Mouse (Mus musculus): ENCODE data around the gene Adgrf5. TPM values are rescaled to one million over a fixed set of nuclear protein-coding genes. Genes with fewer than 3 reads are reported as not detected.
"Not testable (repeated sequence)": the region's sequence is repeated elsewhere in the genome, so short reads cannot be mapped to it uniquely, and the experiment has no call there.

Gene Adgrf5
- polyA plus RNA-seq, 1 experiment from 2014 or later, result 10.2 TPM

DNA sequence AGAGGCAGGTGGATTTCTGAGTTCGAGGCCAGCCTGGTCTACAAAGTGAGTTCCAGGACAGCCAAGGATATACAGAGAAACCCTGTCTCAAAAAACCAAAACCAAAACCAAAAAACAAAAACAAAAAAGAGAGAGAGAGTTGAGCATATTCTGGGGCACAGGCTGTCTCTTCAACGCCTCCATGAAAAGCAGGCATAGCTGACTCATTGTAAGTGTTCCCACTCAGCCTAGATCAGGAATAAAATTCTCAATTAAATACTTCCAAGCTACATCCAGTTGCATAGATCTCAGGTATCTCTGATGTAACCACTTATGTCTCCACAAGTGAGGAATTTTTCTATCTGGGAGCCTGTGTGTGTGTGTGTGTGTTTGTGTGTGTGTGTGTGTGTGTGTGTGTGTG lies 13.8 kb upstream of the Adgrf5 start:
- H3K27ac ChIP-seq; H3K4me3 ChIP-seq (replicated peaks); H3K9me3 ChIP-seq; H3K36me3 ChIP-seq; H3K4me1 ChIP-seq (replicated peaks); ATAC-seq (ENCODE audit: insufficient number of reproducible peaks, insufficient read depth, low FRiP score, low TSS enrichment, low read depth); H3K9ac ChIP-seq (replicated peaks); H3K4me2 ChIP-seq; H3K27me3 ChIP-seq: not testable (repeated sequence)
- WGBS, result 96% methylated on average over 2 of the region's 2 CpGs

DNA sequence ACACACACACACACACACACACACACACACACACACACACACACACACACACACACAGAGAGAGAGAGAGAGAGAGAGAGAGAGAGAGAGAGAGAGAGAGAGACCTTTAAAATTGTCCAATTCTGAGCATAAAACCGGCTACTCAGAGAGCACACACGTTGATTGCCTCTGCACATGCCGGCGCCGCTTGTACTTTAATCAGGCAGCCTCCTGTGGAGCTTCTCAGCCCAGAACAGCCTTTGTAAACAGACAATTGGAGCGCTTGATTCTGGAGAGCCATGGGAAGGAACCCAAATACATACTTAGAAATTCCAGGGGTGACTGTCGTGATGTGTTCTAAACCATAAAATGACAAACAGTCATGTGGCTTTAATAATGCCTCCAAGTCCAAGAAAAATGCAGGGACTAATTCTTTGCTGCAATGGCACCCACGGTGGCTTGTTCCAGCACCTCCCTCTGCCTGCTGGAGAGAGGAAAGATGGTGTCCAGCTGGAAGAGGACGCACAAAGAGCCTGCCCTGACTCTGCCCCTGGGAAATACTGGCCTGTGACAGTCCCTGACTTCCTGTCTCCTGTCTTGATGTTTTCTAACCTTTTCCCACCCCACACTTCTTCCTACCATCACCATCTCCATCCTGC lies 2.2 kb upstream of the Adgrf5 start:
- H3K4me2 ChIP-seq, result no peak overlapping the region
- 17% methylated on average over 9 of the region's 9 CpGs for WGBS
- H3K27ac ChIP-seq, result no peak overlapping the region
- H3K4me1 ChIP-seq (replicated peaks), result peaks cover 20% of the 10 kb centered on the region
- no peaks in the 10 kb centered on the region for H3K36me3 ChIP-seq
- H3K9ac ChIP-seq (replicated peaks), result no peak overlapping the region
- H3K27me3 ChIP-seq, result no peaks in the 10 kb centered on the region
- no peak for ATAC-seq (ENCODE audit: insufficient number of reproducible peaks, insufficient read depth, low FRiP score, low TSS enrichment, low read depth)
- no peaks in the 10 kb centered on the region for H3K9me3 ChIP-seq
- H3K4me3 ChIP-seq (replicated peaks), result no peak overlapping the region

DNA sequence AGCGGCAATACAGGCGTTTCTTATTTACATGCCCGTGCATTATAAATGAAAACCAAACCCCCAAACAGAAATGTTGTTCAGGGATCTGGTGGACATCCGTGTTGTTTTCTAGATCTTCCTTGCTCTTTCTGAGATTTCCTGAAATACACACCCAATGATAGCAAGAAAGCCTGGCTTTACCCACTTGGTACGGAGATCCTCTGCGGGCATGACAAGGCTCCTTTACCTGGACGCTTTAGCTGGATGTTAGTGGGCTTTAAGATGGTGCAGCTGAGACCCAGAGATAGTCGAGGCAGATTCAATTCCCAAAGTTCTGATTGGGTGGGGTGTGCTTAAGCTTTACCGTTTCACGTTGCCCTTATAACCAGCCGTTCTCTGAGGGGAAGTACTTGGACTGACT lies 770 bp downstream of the Adgrf5 start:
- Histone ChIP-seq H3K27me3 (no peaks in the 10 kb centered on the region), H3K36me3 (no peaks in the 10 kb centered on the region), H3K27ac (no peak overlapping the region), H3K4me2 (no peak overlapping the region), H3K4me3 (replicated peaks) (0 out of 2 replicates have a peak overlapping the region, but pooled peaks have one; percentile 3), H3K9me3 (no peaks in the 10 kb centered on the region), H3K9ac (replicated peaks) (no peak overlapping the region), H3K4me1 (replicated peaks) (peaks cover 20% of the 10 kb centered on the region)
- ATAC-seq (ENCODE audit: insufficient number of reproducible peaks, insufficient read depth, low FRiP score, low TSS enrichment, low read depth), result no peak
- 88% methylated on average over 11 of the region's 11 CpGs for WGBS

DNA sequence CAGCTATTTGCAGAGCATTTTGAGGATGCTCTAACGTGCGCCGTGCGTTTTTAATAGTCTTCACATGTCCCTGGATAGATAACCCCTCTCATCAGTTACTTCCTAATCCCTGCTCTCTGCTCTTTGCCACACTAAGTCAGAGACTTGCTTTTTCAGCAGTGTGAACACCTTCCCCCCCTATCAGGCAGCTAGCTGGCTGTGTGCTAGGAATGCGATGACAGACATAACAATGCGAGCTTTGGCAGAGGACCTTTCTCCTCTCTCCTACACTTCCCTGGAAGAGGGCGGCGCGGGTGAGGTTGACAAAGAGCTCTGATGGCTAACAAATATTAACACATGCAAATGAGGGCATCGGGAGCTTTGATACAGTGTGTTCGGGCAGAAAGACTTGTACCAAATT lies 2.1 kb downstream of the Adgrf5 start:
- peaks cover 20% of the 10 kb centered on the region for H3K4me1 ChIP-seq (replicated peaks)
- no peaks in the 10 kb centered on the region for H3K36me3 ChIP-seq
- WGBS, result 71% methylated on average over 11 of the region's 11 CpGs
- H3K27me3 ChIP-seq, result no peaks in the 10 kb centered on the region
- H3K4me3 ChIP-seq (replicated peaks), result no peak overlapping the region
- no peak overlapping the region for H3K27ac ChIP-seq
- H3K4me2 ChIP-seq, result no peak overlapping the region
- ATAC-seq (ENCODE audit: insufficient number of reproducible peaks, insufficient read depth, low FRiP score, low TSS enrichment, low read depth), result no peak
- H3K9me3 ChIP-seq, result no peaks in the 10 kb centered on the region
- H3K9ac ChIP-seq (replicated peaks), result no peak overlapping the region

DNA sequence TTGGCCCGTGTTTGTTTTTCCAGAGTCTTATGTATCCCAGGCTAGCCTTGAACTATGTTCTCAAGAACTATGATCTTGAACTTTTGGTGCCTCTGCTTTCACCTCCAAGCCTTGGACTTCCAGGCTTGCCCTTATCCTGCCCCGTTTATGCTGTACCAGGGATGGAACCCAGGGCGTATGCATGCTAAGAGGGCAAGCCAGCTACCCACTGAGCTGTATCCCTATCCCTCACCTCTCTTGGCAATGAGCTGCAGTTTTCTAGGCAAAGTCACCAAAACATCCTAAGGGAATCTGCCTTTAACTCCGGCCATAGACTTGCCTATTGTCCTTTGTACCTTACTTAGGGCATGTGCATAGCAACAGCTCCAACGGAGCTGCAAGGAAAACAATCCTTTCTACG lies 2.6 kb downstream of the Adgrf5 start:
- peaks cover 18% of the 10 kb centered on the region for H3K4me1 ChIP-seq (replicated peaks)
- no peak overlapping the region for H3K9ac ChIP-seq (replicated peaks)
- no peak overlapping the region for H3K4me3 ChIP-seq (replicated peaks)
- 71% methylated on average over 6 of the region's 6 CpGs for WGBS
- H3K9me3 ChIP-seq, result no peaks in the 10 kb centered on the region
- no peak overlapping the region for H3K4me2 ChIP-seq
- no peak overlapping the region for H3K27ac ChIP-seq
- no peaks in the 10 kb centered on the region for H3K27me3 ChIP-seq
- no peaks in the 10 kb centered on the region for H3K36me3 ChIP-seq
- ATAC-seq (ENCODE audit: insufficient number of reproducible peaks, insufficient read depth, low FRiP score, low TSS enrichment, low read depth), result no peak

DNA sequence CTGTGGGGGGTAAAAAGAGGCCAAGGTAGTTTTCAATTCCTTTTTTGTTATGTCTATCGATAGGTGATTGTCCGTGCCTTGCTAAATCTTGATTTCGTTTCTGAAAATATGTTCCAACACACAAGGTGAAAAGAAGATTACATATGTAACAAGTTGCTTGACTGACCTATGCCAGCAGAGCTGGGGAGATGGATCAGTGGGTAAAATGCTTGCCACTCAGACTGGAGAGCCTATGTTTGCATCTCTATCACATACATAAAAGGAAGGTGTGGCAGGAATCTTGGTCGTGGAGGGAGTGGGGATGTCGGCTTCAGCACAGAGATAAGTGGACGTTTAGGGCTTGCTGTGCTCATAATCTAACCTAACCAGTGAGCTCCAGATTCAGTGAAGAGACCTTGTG lies 3.7 kb downstream of the Adgrf5 start:
- Histone ChIP-seq H3K27me3 (no peaks in the 10 kb centered on the region), H3K9ac (replicated peaks) (no peak overlapping the region), H3K4me2 (no peak overlapping the region), H3K4me1 (replicated peaks) (peaks cover 18% of the 10 kb centered on the region), H3K36me3 (no peaks in the 10 kb centered on the region), H3K27ac (no peak overlapping the region), H3K9me3 (no peaks in the 10 kb centered on the region), H3K4me3 (replicated peaks) (no peak overlapping the region)
- ATAC-seq (ENCODE audit: insufficient number of reproducible peaks, insufficient read depth, low FRiP score, low TSS enrichment, low read depth), result no peak
- 61% methylated on average over 6 of the region's 6 CpGs for WGBS

DNA sequence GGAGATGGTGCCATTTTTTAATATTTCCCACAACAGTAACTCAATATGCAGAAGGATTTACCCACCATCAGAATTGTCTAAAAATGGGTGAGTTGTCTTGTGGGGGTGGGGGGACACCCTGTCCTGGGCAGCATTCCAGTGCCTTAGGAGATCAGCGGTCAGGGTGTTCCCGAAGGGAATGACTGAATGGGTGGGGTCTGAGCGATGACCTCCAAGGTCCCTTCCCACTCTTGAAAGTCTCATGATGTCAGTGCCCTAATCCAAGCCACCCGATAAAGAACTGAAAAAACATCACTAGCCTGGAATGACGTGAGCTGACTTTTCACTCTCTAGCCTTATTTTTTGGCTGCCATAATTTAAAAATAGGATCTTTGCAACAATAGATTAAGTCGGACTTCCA lies 5.0 kb downstream of the Adgrf5 start:
- no peak overlapping the region for H3K4me2 ChIP-seq
- no peaks in the 10 kb centered on the region for H3K9me3 ChIP-seq
- H3K4me3 ChIP-seq (replicated peaks), result no peak overlapping the region
- no peaks in the 10 kb centered on the region for H3K27me3 ChIP-seq
- H3K4me1 ChIP-seq (replicated peaks), result peaks cover 12% of the 10 kb centered on the region
- H3K36me3 ChIP-seq, result no peaks in the 10 kb centered on the region
- 88% methylated on average over 6 of the region's 6 CpGs for WGBS
- H3K27ac ChIP-seq, result no peak overlapping the region
- H3K9ac ChIP-seq (replicated peaks), result no peak overlapping the region
- ATAC-seq (ENCODE audit: insufficient number of reproducible peaks, insufficient read depth, low FRiP score, low TSS enrichment, low read depth), result no peak

DNA sequence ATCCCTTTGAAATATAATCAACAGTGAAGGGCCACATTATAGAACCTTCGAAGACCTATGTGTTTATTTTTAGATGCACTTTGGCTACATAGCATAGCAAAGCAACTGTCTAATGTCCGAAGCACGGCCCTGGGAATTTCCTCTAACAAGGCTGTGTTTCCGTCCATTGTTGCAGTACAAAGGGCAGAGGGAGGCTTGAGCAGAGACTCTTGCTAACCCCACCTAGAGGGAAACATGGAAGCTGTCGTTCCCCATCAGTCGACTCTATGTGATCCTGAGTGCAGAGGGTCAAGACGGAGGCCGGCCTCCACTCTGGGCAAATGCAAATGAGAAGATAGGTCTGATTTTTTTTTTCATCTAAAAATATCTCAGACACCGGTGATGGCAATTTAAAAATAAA lies 6.2 kb downstream of the Adgrf5 start:
- ATAC-seq (ENCODE audit: insufficient number of reproducible peaks, insufficient read depth, low FRiP score, low TSS enrichment, low read depth), result no peak
- H3K36me3 ChIP-seq, result no peaks in the 10 kb centered on the region

DNA sequence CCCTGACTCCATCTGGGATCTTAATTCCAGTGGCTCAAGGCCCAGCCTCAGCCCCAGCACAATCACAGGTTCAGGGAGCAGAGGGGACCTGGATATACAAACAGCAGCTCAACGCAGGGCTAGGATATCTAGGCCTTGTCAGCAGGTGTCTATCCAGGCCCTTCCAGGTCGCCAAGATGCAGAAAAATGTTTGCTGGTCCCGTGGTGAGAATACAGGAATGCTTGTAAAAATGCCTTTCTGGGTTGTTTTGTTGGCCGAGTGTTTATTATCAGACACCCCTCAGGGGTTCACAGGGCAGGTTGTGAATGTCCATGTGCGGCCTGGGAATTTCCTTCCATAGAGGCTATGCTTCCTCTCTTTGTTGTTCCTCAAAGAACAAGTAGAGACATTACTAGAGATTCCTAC lies 7.9 kb downstream of the Adgrf5 start:
- no peak for ATAC-seq (ENCODE audit: insufficient number of reproducible peaks, insufficient read depth, low FRiP score, low TSS enrichment, low read depth)
- Histone ChIP-seq H3K4me3 (replicated peaks) (no peak overlapping the region), H3K4me2 (no peak overlapping the region), H3K4me1 (replicated peaks) (peaks cover 9% of the 10 kb centered on the region), H3K27ac (no peak overlapping the region), H3K36me3 (no peaks in the 10 kb centered on the region), H3K9ac (replicated peaks) (no peak overlapping the region), H3K9me3 (no peaks in the 10 kb centered on the region), H3K27me3 (no peaks in the 10 kb centered on the region)
- 30% methylated on average over 5 of the region's 5 CpGs for WGBS

More for the DNA sequence above, 6.2 kb downstream of the Adgrf5 start:
- 88% methylated on average over 9 of the region's 9 CpGs for WGBS
- no peak overlapping the region for H3K9ac ChIP-seq (replicated peaks)
- no peaks in the 10 kb centered on the region for H3K27me3 ChIP-seq
- no peak overlapping the region for H3K4me2 ChIP-seq
- H3K4me3 ChIP-seq (replicated peaks), result no peak overlapping the region
- no peak overlapping the region for H3K27ac ChIP-seq
- H3K4me1 ChIP-seq (replicated peaks), result peaks cover 9% of the 10 kb centered on the region
- H3K9me3 ChIP-seq, result no peaks in the 10 kb centered on the region

DNA sequence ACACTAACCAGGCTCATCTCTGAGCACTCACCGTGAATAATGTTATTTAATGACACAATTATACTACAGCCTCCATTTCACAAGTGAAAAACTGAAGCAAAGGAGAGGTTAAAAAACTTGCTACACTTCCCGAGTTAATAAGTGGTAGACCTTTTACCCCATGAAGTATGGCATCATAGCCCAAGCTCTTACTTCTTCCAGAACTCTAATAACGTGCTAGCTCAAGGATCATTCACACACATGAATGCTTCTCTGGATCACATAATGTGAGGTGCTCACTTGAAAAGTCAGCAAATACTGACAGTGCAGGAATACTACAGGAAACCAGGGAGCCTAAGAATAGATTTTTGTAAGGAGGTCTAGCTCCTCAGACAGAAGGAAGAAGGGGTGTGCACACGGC lies 12.4 kb downstream of the Adgrf5 start:
- 76% methylated on average over 4 of the region's 4 CpGs for WGBS
- Histone ChIP-seq H3K9me3 (no peaks in the 10 kb centered on the region), H3K4me1 (replicated peaks) (peaks cover 9% of the 10 kb centered on the region), H3K4me3 (replicated peaks) (no peak overlapping the region), H3K4me2 (no peak overlapping the region), H3K9ac (replicated peaks) (no peak overlapping the region), H3K36me3 (no peaks in the 10 kb centered on the region), H3K27me3 (no peaks in the 10 kb centered on the region), H3K27ac (no peak overlapping the region)
- no peak for ATAC-seq (ENCODE audit: insufficient number of reproducible peaks, insufficient read depth, low FRiP score, low TSS enrichment, low read depth)

DNA sequence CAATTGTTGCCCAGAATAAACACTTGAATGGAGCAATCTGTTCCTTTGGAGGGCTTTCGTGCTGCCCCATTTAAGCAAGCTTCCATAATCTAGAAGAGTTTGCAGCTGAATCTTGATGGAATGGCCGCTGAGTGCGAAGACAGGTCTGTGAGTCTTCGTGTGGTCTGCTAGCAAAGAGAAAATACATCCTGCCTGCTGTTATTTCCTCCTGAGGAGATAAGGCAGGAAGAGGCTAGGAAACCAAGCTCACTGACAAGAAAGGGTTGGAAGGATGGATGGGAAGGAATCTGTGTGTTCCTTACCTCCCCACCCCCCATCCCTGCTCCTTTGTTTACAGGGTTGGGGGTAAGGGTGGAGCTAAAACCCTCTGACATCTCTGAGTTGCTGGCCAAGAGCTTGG lies 13.8 kb downstream of the Adgrf5 start:
- H3K4me2 ChIP-seq, result no peak overlapping the region
- no peaks in the 10 kb centered on the region for H3K9me3 ChIP-seq
- H3K36me3 ChIP-seq, result no peaks in the 10 kb centered on the region
- no peaks in the 10 kb centered on the region for H3K27me3 ChIP-seq
- H3K9ac ChIP-seq (replicated peaks), result no peak overlapping the region
- H3K4me1 ChIP-seq (replicated peaks), result no peaks in the 10 kb centered on the region
- no peak overlapping the region for H3K27ac ChIP-seq
- no peak overlapping the region for H3K4me3 ChIP-seq (replicated peaks)
- ATAC-seq (ENCODE audit: insufficient number of reproducible peaks, insufficient read depth, low FRiP score, low TSS enrichment, low read depth), result no peak
- 62% methylated on average over 4 of the region's 4 CpGs for WGBS

DNA sequence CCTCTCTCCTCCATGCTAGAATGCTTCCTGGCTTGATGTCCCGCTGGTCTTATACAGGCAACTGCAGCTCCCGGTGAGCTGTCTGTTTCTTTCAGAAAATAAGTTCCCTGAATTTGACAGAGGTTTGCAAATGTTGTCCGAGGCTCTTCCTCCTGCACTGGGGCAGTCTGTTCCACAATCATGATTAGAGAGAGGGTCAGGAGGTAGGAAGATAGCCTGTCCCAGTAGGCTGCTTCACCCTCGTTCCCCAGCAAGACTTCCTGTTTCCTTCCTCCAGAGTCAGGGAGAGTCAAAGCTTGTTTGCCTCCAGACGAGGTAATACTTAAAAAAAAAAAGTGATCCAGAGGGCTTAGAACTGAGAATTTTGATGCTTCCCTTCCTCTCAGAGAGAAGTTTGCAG lies 16.3 kb downstream of the Adgrf5 start:
- H3K9me3 ChIP-seq, result no peaks in the 10 kb centered on the region
- H3K4me3 ChIP-seq (replicated peaks), result no peak overlapping the region
- H3K4me1 ChIP-seq (replicated peaks), result no peaks in the 10 kb centered on the region
- H3K27me3 ChIP-seq, result no peaks in the 10 kb centered on the region
- 63% methylated on average over 5 of the region's 5 CpGs for WGBS
- no peak overlapping the region for H3K4me2 ChIP-seq
- no peak for ATAC-seq (ENCODE audit: insufficient number of reproducible peaks, insufficient read depth, low FRiP score, low TSS enrichment, low read depth)
- H3K27ac ChIP-seq, result no peak overlapping the region
- no peaks in the 10 kb centered on the region for H3K36me3 ChIP-seq
- H3K9ac ChIP-seq (replicated peaks), result no peak overlapping the region
